Mouse (Mus musculus) megakaryocyte, embryonic 14.5 days (primary cell): Measurements from ENCODE around the gene Atp13a2.

ENCODE experiments used
- FLI1 ChIP-seq: IDR thresholded peaks from 2 replicates; pipeline ENCODE4 v1.6.1; 2012; ENCODE audit warnings: low read length, inconsistent platforms, mixed read lengths
- GATA1 ChIP-seq: IDR thresholded peaks from 3 replicates; pipeline ENCODE4 v1.6.1; 2012; ENCODE audit warnings: mixed read lengths, low read length, inconsistent platforms, borderline replicate concordance

DNA sequence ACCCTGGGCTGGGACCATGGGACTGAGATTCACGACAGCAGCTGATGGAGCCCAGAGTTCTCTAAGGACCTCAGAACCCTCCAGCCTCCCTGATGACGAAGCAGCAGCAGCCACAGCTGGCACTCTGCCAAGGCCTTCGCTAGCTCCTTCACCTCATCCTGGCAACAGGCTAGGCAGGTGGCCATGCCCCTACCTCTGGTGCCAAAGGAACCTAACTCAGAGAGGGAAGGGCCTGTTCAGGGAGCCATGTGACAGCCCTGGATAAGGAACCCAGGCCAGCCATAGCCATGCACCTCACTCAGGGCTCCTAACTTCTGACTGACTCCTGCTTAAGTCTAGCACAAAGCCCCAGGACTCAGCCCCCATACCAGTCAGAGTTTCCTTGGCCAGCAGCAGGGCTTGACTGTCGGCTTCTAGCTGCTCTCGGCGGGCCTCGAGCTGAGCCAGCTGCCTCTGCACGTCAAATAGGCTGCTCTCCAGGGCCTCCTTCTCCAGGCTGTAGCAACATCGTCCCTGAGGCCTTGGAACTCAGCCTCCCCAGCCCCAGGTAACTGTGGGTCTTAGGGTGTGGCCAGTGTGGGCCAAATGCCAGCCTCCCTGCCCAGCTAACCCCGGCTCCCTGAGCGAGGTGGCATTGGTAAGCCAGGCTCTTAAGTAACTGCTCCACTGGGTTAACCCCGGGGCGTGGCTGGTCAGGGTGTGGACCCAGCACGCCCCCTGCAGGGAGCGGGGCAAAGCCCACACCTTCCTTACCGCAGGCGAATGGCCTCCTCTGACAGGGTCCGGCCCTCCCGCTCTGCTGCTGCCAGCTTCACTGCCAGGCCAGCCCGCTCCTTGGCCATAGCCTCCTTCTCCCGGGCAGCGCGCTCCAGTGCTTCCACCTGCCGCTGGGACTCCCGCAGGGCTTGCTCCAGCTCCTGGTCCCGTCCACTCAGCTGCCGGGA lies 47.2 kb downstream of the Atp13a2 start:
- TF ChIP-seq GATA1 (no peak), FLI1 (no peak)
